Mouse (Mus musculus) gastrocnemius, postnatal 14 days (tissue): ENCODE measurements around the gene Col23a1. TPM values are rescaled to one million over a fixed set of nuclear protein-coding genes. Genes with fewer than 3 reads are reported as not detected.

Experiments
- DNase-seq: peaks from one replicate; pipeline ENCODE4 v3.0.0; 2021; ENCODE audit warnings: mixed read lengths
- intact Hi-C: fragments of 180-260 bp; cut with DNase I; formaldehyde crosslinking; loops from one replicate; pipeline ENCODE4 v1.15.1; 2025; ENCODE audit warnings: low total_unique reads
- total RNA-seq, 2 experiments: library from RNA; stranded (reverse); gene quantifications; 2 replicates each; pipeline ENCODE4 v1.2.3; 2021

Gene Col23a1
- total RNA-seq, 2 experiments from 2014 or later, result 4.7 to 5.9 TPM

DNA sequence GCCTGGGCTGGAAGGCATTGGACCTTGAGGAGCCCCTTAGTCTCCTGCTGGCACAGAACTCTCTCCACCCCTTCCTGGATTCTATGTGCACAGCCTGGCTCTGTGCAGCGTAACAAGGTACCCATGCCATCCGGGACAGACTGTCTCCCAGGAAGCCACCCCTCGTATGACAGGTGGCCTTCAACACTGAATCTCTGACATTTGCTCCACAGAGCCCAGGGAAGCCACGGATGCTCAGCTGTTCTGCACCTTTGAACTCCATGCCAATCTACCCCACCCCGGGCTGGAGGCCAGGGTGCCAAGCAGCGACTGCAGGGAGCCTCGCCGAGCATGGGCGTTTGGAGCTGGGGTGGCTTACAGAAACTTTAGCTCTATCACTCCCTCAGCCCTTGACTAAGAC, 164.0 kb downstream of the Col23a1 start:
- intact Hi-C loops, result no loop called here
- peak; percentile 40 for DNase-seq

DNA sequence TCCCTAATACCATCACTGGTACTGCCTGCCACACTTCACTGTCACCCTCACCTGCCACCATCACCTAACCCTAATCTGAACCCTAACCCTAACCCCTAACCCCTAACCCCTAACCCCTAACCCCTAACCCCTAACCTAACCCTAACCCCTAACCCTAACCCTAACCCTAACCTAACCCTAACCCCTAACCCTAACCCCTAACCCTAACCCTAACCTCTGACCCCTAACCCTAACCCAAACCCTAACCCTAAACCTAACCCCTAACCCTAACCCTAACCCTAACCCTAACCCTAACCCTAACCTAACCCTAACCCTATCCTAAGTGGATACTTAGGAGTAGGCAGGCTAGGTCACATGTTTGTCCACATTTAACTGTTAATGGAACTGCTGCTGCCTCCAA, 165.8 kb downstream of the Col23a1 start:
- DNase-seq, result no peak
- intact Hi-C loops, result no loop called here

DNA sequence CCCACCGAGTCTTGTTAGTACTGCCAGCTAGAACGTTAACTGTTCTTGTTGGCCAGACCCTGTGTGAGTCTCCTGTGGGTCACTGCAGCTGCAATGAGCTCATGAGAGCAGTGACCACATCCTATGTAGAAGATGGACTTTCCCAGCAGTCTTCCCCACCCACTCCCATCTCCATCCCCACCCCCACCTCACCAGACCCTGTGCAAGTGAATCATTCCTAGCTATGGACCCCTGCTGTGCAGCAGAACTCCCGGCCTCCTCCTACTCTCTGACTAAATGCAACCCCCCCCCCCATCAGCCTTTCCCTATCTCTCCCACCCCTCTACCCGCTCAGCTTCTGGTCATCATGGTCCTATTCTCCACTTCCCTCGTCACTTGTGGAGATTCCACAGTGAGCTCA, 167.9 kb downstream of the Col23a1 start:
- intact Hi-C loops, result no loop called here

GRCm38 (mm10) chr11:51458649-51459048, 168.9 kb downstream of the Col23a1 start:
- no peak for DNase-seq
- intact Hi-C loops, result no loop called here

More for the DNA sequence above, 167.9 kb downstream of the Col23a1 start:
- no peak for DNase-seq

DNA sequence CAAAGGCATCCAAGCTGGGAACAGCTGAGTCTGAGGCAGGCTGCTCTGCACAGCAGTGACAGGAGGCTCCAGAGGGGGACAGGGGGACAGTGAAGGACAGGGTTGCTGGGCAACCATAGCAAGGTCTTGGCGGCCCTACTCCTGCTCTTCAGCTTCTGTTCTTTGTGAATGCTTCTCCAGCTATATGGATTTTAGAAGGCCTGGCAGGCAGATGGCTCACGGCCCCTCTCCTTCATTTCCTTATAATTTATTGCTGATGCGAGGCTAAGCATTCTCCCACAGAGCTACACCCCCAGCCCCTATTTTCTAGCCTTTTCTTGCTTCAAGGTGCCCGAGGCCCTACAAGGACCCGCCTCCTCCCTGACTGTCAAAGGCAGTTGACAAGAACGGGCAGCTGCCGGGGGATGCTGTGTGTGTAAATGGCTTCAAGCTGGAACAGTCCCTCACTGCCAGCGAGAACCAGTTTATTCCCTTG, 169.9 kb downstream of the Col23a1 start:
- DNase-seq, result no peak
- intact Hi-C loops, result no loop called here

GRCm38 (mm10) chr11:51468737-51469136, 179.0 kb downstream of the Col23a1 start:
- intact Hi-C loops, result no loop called here

DNA sequence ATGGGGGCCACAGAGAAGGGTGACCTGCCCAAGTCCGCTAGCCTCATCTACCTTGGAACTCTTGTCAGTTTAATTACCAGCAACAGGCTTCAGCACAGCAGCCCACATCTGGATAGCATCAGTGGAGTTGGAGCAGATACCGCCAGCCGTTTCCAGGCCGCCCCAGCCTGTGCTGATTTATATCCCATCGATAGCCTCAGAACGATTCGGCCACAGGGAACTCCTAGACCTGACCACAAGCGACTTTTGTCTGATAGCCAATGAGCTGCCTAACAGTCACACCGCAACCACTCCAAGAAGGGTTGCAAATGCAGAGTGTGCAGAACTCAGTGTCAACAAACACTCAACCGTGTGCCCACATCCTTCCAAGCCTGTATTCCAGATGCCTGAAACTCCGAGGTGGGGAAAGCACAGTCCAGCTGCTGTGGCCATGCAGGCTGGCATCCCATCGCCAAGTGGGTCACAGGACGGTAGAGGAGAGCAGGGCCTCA, 179.7 kb downstream of the Col23a1 start:
- DNase-seq, result peak; percentile 48
- intact Hi-C loops, result no loop called here

More at GRCm38 (mm10) chr11:51468737-51469136, 179.0 kb downstream of the Col23a1 start:
- DNase-seq, result no peak

GRCm38 (mm10) chr11:51470383-51471144, 180.8 kb downstream of the Col23a1 start:
- no peak for DNase-seq
- intact Hi-C loops, result no loop called here

DNA sequence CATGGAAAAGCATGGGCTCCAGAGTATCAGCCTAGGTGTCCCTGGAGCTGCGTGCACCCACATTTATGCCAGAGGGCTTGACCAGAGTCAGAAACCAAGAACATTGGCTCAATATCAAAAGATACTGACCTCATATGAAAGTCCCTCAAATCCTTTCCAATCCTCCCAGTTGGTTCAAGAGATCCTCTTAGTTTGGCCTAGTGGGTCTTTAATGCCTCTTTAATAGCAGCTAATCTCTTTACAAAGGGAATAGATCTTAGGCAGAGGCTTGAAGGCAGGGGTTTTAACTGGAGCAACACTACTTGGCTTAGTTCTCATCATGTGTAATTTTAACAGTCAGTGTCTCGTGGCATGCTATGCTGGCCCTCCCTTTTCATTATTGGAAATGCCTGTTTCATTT, 184.0 kb downstream of the Col23a1 start:
- DNase-seq, result no peak
- intact Hi-C loops, result no loop called here

DNA sequence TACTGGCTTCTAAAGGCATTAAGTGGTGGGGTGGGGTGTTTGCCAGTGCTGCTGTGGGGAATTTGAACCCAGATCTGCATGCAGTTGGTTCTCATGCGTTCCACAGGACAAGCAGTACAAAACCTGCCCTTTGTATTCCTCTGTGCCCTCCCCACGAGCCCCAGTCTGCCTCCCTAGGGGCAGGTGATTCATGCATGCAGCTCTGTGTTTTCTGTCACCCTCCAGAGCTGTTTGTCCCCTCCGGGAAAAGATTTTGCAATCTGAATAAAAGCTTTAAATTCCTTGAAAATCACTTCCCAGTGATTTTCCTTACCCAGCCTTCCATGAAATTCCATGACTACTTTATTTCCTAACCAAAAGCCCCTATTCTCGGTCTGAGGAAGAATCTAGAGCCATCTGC, 186.8 kb downstream of the Col23a1 start:
- DNase-seq, result no peak

DNA sequence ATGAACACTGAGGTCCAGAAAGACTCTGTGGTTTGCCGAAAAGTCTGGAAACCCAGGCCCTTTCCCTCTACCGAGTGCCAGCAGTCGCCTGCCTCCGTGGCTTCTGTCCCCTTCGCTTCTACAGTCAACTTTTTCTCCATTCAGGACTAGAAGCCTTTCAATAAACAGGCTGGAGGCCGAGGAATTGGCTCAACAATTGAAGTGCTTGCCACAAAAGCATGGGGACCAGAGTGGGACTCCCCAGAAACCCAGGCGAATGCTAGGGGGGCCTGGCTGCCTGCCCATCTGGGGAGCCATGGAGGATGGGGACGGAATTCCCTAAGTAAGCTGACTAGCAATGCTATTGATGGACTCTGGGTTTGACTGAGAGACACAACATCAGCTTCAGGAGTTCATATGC, 187.9 kb downstream of the Col23a1 start:
- DNase-seq, result no peak
- intact Hi-C loops, result no loop called here

More for the DNA sequence above, 186.8 kb downstream of the Col23a1 start:
- intact Hi-C loops, result no loop called here

GRCm38 (mm10) chr11:51482251-51482650, 192.5 kb downstream of the Col23a1 start:
- intact Hi-C loops, result no loop called here
- DNase-seq, result no peak

DNA sequence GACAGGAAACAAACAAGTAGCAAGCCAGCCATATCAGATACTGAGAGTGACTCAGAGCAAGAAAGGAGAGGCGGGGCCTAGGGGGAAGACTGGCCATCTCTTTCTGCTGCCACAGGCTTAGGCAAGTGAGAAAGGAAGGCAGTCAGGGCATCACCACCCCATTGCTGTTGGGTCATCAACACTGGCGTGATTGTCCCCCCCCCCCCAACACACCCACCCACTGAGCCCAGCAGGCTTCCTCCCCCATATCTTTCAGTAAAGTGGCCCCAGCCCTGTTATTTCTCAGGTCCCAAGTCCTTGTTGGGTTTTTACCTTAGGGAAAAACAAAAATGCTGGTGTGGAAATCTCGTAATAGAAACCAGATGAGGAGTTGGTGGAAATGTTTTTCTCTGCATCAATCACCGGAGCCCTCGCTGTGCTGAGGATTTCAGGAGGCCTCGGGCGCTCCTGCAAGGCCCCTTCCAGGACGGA, 195.4 kb downstream of the Col23a1 start:
- no peak for DNase-seq
- intact Hi-C loops, result no loop called here

GRCm38 (mm10) chr11:51485775-51486464, 196.2 kb downstream of the Col23a1 start:
- intact Hi-C loops, result no loop called here
- no peak for DNase-seq

DNA sequence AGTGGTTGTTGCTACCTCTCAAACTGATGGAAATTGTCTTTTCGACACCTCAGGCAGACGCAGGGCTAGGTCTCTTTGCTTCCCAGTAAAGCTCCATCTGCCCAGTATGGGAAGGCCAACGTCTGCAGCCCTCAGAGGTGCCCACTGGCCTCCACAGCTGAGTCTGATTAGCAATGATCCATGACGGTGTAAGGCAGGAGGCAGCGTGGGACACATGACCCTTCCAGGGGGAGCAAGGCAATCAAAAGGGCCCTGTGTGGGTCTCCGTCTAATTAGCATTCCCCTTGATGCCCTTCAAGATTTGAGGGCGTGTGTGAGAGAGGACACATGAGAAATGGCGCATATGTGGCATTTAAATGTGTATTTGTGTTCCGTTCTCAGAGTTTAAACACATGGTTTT, 199.1 kb downstream of the Col23a1 start:
- intact Hi-C loops, result no loop called here

DNA sequence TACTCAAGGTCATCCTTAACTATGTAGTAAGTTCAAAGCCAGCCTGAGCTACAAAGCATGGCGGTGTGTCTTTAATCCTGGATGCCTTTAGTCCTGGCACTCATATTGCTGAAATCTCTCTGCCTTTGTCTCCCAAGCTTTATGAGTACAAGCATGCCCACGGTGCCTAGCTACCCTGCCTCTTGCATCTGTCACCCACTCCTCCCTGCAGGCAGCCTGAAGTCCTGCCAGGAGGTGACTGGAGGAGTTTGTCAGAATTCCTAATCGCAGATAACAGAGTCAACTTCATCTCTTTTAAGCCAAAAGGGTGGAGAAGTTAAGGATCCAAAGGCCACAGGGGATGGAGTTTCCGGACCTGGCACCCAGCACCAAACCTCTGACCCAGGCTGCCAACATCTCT, 203.7 kb downstream of the Col23a1 start:
- intact Hi-C loops, result no loop called here
- no peak for DNase-seq

More for the DNA sequence above, 199.1 kb downstream of the Col23a1 start:
- no peak for DNase-seq

GRCm38 (mm10) chr11:51494178-51494577, 204.5 kb downstream of the Col23a1 start:
- intact Hi-C loops, result no loop called here
- peak; percentile 49 for DNase-seq

- intact Hi-C loops, result no loop called here
- no peak for DNase-seq
These were observed 210.1 kb downstream of the Col23a1 start for GRCm38 (mm10) chr11:51499776-51500175.

- no peak for DNase-seq
- intact Hi-C loops, result no loop called here
These were observed 212.7 kb downstream of the Col23a1 start for GRCm38 (mm10) chr11:51502431-51502851.

DNA sequence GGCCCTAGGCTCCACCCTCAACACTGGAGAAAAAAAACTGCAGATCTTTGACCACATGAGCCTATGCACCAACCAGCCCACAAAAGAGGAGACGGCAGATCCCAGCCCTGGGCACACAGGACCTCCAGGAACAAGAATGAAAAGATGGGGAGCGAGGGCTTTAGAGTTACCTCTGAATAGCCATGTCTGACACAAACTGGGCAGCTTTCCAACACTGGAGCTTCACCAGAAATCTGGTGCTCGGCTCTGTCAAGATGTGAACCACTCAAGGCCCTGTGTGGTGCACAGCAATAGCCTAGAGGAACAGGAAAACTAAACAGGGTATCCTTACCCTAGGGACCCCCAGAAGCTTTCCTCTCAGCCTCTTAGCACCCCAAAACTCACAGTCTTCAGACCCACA, 215.2 kb downstream of the Col23a1 start:
- no peak for DNase-seq
- intact Hi-C loops, result no loop called here

- intact Hi-C loops, result no loop called here
- DNase-seq, result peak; percentile 47
These were observed 218.3 kb downstream of the Col23a1 start for GRCm38 (mm10) chr11:51508053-51508452.
